Mouse (Mus musculus) CH12.LX (cell line): ENCODE results near the gene Olfr1357. TPM values are rescaled to one million over a fixed set of nuclear protein-coding genes. Genes with fewer than 3 reads are reported as not detected.

Experiments used
- DNase-seq: peaks from one replicate; pipeline ENCODE4 v3.0.0-alpha.2; 2013; ENCODE audit errors: extremely low read depth
- H3K27ac ChIP-seq: 2 replicates; pipeline ENCODE4 v1.5.1; 2012; ENCODE audit warnings: low read depth, mild to moderate bottlenecking, control low read depth, moderate library complexity; ENCODE audit not compliant: insufficient read depth
- H3K27me3 ChIP-seq: replicated peaks from 2 replicates; pipeline ENCODE3; 2012; ENCODE audit warnings: inconsistent platforms
- H3K36me3 ChIP-seq, 2 experiments: replicated peaks in 1 of 2; 2 replicates each; pipeline versions ENCODE3 to v1.6.1; 2012; ENCODE audit warnings: inconsistent platforms in 1 of 2, low read length in 1 of 2, mild to moderate bottlenecking in 1 of 2, mixed read lengths in 1 of 2, moderate library complexity in 1 of 2; ENCODE audit not compliant: control insufficient read depth in 1 of 2, insufficient read depth in 1 of 2
- H3K4me1 ChIP-seq, 2 experiments: 2 replicates each; pipeline ENCODE4 v1.6.1; 2012; ENCODE audit warnings: inconsistent platforms in 1 of 2, moderate library complexity in 1 of 2; ENCODE audit not compliant: insufficient read depth in 2 of 2, control insufficient read depth in 1 of 2
- H3K4me2 ChIP-seq: 2 replicates; pipeline ENCODE4 v1.6.1; 2012; ENCODE audit warnings: low read depth, mild to moderate bottlenecking, control low read depth; ENCODE audit not compliant: poor library complexity, insufficient read depth, severe bottlenecking
- H3K4me3 ChIP-seq, 3 experiments: fragments of 150-350 bp in 1 of 3; sonication (generic) in 1 of 3; replicated peaks in 1 of 3; 2 replicates each; pipeline versions ENCODE3 to v1.5.1; 2011 to 2012; ENCODE audit warnings: low read depth in 2 of 3, low read length in 2 of 3, mild to moderate bottlenecking in 2 of 3, moderate library complexity in 2 of 3, control low read depth in 1 of 3, improper control_type of control experiment in 1 of 3, inconsistent platforms in 1 of 3, mixed read lengths in 1 of 3; ENCODE audit not compliant: poor library complexity in 1 of 3
- H3K79me2 ChIP-seq: replicated peaks from 2 replicates; pipeline ENCODE4 v1.6.1; 2012; ENCODE audit warnings: mild to moderate bottlenecking, moderate library complexity; ENCODE audit not compliant: control insufficient read depth, poor library complexity, insufficient read depth, severe bottlenecking; ENCODE audit errors: extremely low read depth
- H3K9ac ChIP-seq: 2 replicates; pipeline ENCODE4 v1.6.1; 2012; ENCODE audit warnings: low read depth, mild to moderate bottlenecking, control low read depth, moderate library complexity; ENCODE audit not compliant: insufficient read depth
- H3K9me3 ChIP-seq: replicated peaks from 2 replicates; pipeline ENCODE3; 2012; ENCODE audit warnings: low read length, inconsistent platforms, mixed read lengths
- CHD2 ChIP-seq: IDR thresholded peaks from 2 replicates; pipeline ENCODE4 v1.6.1; 2011; ENCODE audit warnings: low read length, improper control_type of control experiment
- ELF1 ChIP-seq: IDR thresholded peaks from 2 replicates; pipeline ENCODE4 v1.6.1; 2014; ENCODE audit warnings: low read depth, mild to moderate bottlenecking, inconsistent platforms, low read length, improper control_type of control experiment
- GABPA ChIP-seq: IDR thresholded peaks from 2 replicates; pipeline ENCODE4 v1.6.1; 2012; ENCODE audit warnings: low read depth, low read length, improper control_type of control experiment, inconsistent platforms; ENCODE audit not compliant: insufficient replicate concordance
- IRF4 ChIP-seq: IDR thresholded peaks from 2 replicates; pipeline ENCODE4 v1.6.1; 2014; ENCODE audit warnings: low read depth, mild to moderate bottlenecking, inconsistent platforms, low read length, improper control_type of control experiment
- JUN ChIP-seq: IDR thresholded peaks from 2 replicates; pipeline ENCODE4 v1.6.1; 2011; ENCODE audit warnings: low read depth, mild to moderate bottlenecking, low read length, improper control_type of control experiment, moderate library complexity; ENCODE audit not compliant: insufficient read depth
- MAX ChIP-seq: IDR thresholded peaks from 2 replicates; pipeline ENCODE4 v1.6.1; 2011; ENCODE audit warnings: low read length, improper control_type of control experiment
- MEF2A ChIP-seq: IDR thresholded peaks from 2 replicates; pipeline ENCODE4 v1.6.1; 2014; ENCODE audit warnings: low read depth, mild to moderate bottlenecking, inconsistent platforms, low read length, improper control_type of control experiment, borderline replicate concordance
- MYC ChIP-seq: IDR thresholded peaks from 2 replicates; pipeline ENCODE4 v1.6.1; 2011; ENCODE audit warnings: low read depth, mild to moderate bottlenecking, improper control_type of control experiment, low read length
- NELFE ChIP-seq: IDR thresholded peaks from 2 replicates; pipeline ENCODE4 v1.6.1; 2011; ENCODE audit warnings: low read depth, low read length, improper control_type of control experiment
- NRF1 ChIP-seq: IDR thresholded peaks from 2 replicates; pipeline ENCODE4 v1.6.1; 2014; ENCODE audit warnings: low read depth, mild to moderate bottlenecking, inconsistent platforms, low read length, improper control_type of control experiment, moderate library complexity
- POLR2A ChIP-seq: IDR thresholded peaks from 2 replicates; pipeline ENCODE4 v1.6.1; 2011; ENCODE audit warnings: low read depth, mild to moderate bottlenecking, improper control_type of control experiment, low read length
- POLR2AphosphoS2 ChIP-seq: IDR thresholded peaks from 2 replicates; pipeline ENCODE4 v1.6.1; 2011; ENCODE audit warnings: low read depth, low read length, improper control_type of control experiment
- RCOR1 ChIP-seq: conservative IDR thresholded peaks from 2 replicates; pipeline ENCODE4 v1.6.1; 2012; ENCODE audit warnings: low read depth, mild to moderate bottlenecking, inconsistent platforms, low read length, improper control_type of control experiment
- SMC3 ChIP-seq: IDR thresholded peaks from 2 replicates; pipeline ENCODE4 v1.6.1; 2011; ENCODE audit warnings: low read depth, low read length, improper control_type of control experiment
- UBTF ChIP-seq: IDR thresholded peaks from 2 replicates; pipeline ENCODE4 v1.6.1; 2012; ENCODE audit warnings: low read depth, mild to moderate bottlenecking, inconsistent platforms, low read length, improper control_type of control experiment, moderate library complexity
- USF2 ChIP-seq: conservative IDR thresholded peaks from 2 replicates; pipeline ENCODE4 v1.6.1; 2011; ENCODE audit warnings: low read depth, low read length, improper control_type of control experiment
- ZKSCAN1 ChIP-seq: IDR thresholded peaks from 2 replicates; pipeline ENCODE4 v1.6.1; 2012; ENCODE audit warnings: low read depth, inconsistent platforms, low read length, improper control_type of control experiment, borderline replicate concordance
- ZMIZ1 ChIP-seq: IDR thresholded peaks from 2 replicates; pipeline ENCODE4 v1.6.1; 2012; ENCODE audit warnings: low read depth, mild to moderate bottlenecking, inconsistent platforms, low read length, improper control_type of control experiment
- dilution Hi-C: fragments of 300-500 bp; cut with MboI; formaldehyde crosslinking; loops from 2 replicates; pipeline ENCODE4 v1.14.3; 2020; ENCODE audit warnings: low sequenced_read_pairs; ENCODE audit not compliant: extremely low pct_unique_long_range_greater_than_20kb, extremely low pct_ligation_motif_present
- in situ Hi-C: fragments of 300-500 bp; cut with MboI; formaldehyde crosslinking; loops from 3 replicates; pipeline ENCODE4 v1.14.3; 2019; ENCODE audit warnings: low sequenced_read_pairs, low pct_ligation_motif_present, low pct_unique_long_range_greater_than_20kb, mixed read lengths
- polyA plus RNA-seq: library from polyadenylated mRNA; unstranded; fragments of >175 nt; gene quantifications from 2 replicates; pipeline ENCODE4 v1.2.1, GENCODE M21; 2012; ENCODE audit warnings: low read depth; ENCODE audit not compliant: insufficient read length
- total RNA-seq, 2 experiments: library from RNA; depleted of rRNA; stranded (reverse); fragments of 300-350 nt in 1 of 2; fragments of >200 nt in 1 of 2; gene quantifications; 2 replicates each; pipeline ENCODE4 v1.2.3; 2012 to 2014

Gene Olfr1357
- total and polyA plus RNA-seq, 3 experiments = not detected

GRCm38 (mm10) chr10:78583939-78584338 is 33.9 kb downstream of the Olfr1357 start:
- dilution Hi-C loops = no loop called here
- no peak for DNase-seq
- H3K4me2 ChIP-seq = no peak overlapping the region
- no peaks in the 10 kb centered on the region for H3K79me2 ChIP-seq
- H3K9me3 ChIP-seq = no peaks in the 10 kb centered on the region
- no peak overlapping the region for H3K9ac ChIP-seq
- H3K27ac ChIP-seq = no peak overlapping the region
- H3K4me1 ChIP-seq = no peaks in the 10 kb centered on the region
- no peak for TF ChIP-seq ZKSCAN1
- TF ChIP-seq GABPA = no peak
- no peak for TF ChIP-seq USF2
- no peak for TF ChIP-seq POLR2A
- TF ChIP-seq UBTF = no peak
- no peak for TF ChIP-seq NRF1
- no peak for TF ChIP-seq POLR2AphosphoS2
- TF ChIP-seq JUN = no peak
- TF ChIP-seq MAX = no peak
- no peak for TF ChIP-seq RCOR1
- no peak for TF ChIP-seq SMC3
- no peak for TF ChIP-seq IRF4
- no peak for TF ChIP-seq ZMIZ1
- TF ChIP-seq ELF1 = no peak
- TF ChIP-seq MEF2A = no peak
- no peak for TF ChIP-seq CHD2
- H3K4me3 ChIP-seq = no peak overlapping the region
- in situ Hi-C loops = no loop called here
- H3K27me3 ChIP-seq = peaks cover 5% of the 10 kb centered on the region
- H3K36me3 ChIP-seq = peaks cover 25 to 60% of the 10 kb centered on the region in 2 experiments

DNA sequence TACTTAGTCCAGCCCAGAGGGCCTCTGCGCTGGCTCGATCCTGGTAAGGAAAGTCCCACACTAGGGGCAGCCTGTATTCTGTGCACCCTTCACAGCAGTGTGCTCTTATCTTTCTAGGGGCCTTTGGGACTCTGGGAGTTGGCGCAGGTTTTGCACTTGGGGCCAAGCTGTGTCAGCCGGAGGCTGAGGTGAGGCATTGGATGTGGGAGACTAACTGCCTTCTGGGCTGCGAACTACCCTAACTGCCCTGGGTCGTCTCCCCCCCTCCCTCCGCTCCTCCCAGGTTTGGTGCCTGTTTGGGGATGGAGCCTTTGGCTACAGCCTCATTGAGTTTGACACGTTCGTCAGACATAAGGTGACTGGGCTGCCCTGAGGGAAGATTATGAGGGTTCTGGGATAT is 34.5 kb downstream of the Olfr1357 start:
- TF ChIP-seq CHD2 = no peak
- no peak for TF ChIP-seq MYC
- TF ChIP-seq MAX = no peak
- no peak for TF ChIP-seq NELFE
- H3K36me3 ChIP-seq = peaks cover 31 to 66% of the 10 kb centered on the region in 2 experiments
- dilution Hi-C loops = no loop called here
- in situ Hi-C loops = no loop called here
- no peaks in the 10 kb centered on the region for H3K9me3 ChIP-seq
- no peak overlapping the region for H3K4me2 ChIP-seq
- H3K4me1 ChIP-seq = no peaks in the 10 kb centered on the region
- H3K9ac ChIP-seq = no peak overlapping the region
- H3K27me3 ChIP-seq = peaks cover 3% of the 10 kb centered on the region
- DNase-seq = no peak
- H3K79me2 ChIP-seq = no peaks in the 10 kb centered on the region
- H3K27ac ChIP-seq = no peak overlapping the region
- H3K4me3 ChIP-seq = no peak overlapping the region
